Mouse (Mus musculus): ENCODE measurements around the gene Olfr1370.
"Not testable (repeated sequence)": the region's sequence is repeated elsewhere in the genome, so short reads cannot be mapped to it uniquely, and the experiment has no call there.

Gene Olfr1370

GRCm38 (mm10) chr13:21074847-21075246, at the start of gene Olfr1370:
Gene Olfr1370 (minus strand): TSS chr13:21074947.
- DNase-seq (ENCODE audit: low read depth, low spot score) = no peak

- DNase-seq (ENCODE audit: low read depth, low spot score) = no peak
These were observed 39.4 kb upstream of the Olfr1370 start for GRCm38 (mm10) chr13:21114121-21114520.

GRCm38 (mm10) chr13:21111183-21111582, 36.4 kb upstream of the Olfr1370 start, which contains the start of gene Olfr1369-ps1:
Gene Olfr1369-ps1 (plus strand): TSS chr13:21111483.
- not testable (repeated sequence) for DNase-seq (ENCODE audit: low read depth, low spot score)

- no peak for DNase-seq (ENCODE audit: low read depth, low spot score)
These were observed 35.7 kb upstream of the Olfr1370 start for GRCm38 (mm10) chr13:21110441-21110840.

GRCm38 (mm10) chr13:21109759-21110158, 35.0 kb upstream of the Olfr1370 start:
- DNase-seq (ENCODE audit: low read depth, low spot score) = no peak

- DNase-seq (ENCODE audit: low read depth, low spot score) = no peak
These were observed 7.9 kb upstream of the Olfr1370 start for GRCm38 (mm10) chr13:21082686-21083085.

- no peak for DNase-seq (ENCODE audit: low read depth, low spot score)
These were observed 8.7 kb downstream of the Olfr1370 start for GRCm38 (mm10) chr13:21066021-21066420.

- DNase-seq (ENCODE audit: low read depth, low spot score) = no peak
These were observed 24.6 kb downstream of the Olfr1370 start for GRCm38 (mm10) chr13:21050118-21050517.

GRCm38 (mm10) chr13:21040589-21041199, 34.1 kb downstream of the Olfr1370 start:
- no peak for DNase-seq (ENCODE audit: low read depth, low spot score)

- no peak for DNase-seq (ENCODE audit: low read depth, low spot score)
These were observed 38.8 kb downstream of the Olfr1370 start for GRCm38 (mm10) chr13:21035981-21036380.

- DNase-seq (ENCODE audit: low read depth, low spot score) = no peak
These were observed 39.7 kb downstream of the Olfr1370 start for GRCm38 (mm10) chr13:21035011-21035410.

- no peak for DNase-seq (ENCODE audit: low read depth, low spot score)
These were observed 41.6 kb downstream of the Olfr1370 start for GRCm38 (mm10) chr13:21033176-21033575.

GRCm38 (mm10) chr13:21024831-21025230, 49.9 kb downstream of the Olfr1370 start:
- no peak for DNase-seq (ENCODE audit: low read depth, low spot score)
